Mouse (Mus musculus): ENCODE measurements around the gene Madcam1.

Madcam1 gene

DNA sequence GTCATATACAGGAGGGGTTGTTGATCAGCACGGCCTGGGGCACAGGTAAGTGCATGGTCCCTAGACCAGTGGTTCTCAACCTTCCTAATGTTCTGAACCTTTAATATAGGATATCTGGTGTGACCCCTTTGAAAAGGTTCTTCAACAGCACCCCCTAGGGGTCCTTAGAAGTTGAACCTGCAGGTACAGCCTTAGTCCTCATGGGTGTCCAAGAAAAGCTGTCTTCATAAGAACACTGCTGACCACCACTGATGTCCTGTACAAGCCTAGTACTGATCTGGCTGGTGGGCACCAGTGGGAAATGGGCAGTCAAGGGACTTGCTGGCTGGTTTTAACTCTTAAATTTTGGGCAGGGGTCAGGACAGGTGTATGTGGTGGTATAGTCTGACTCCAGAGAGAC, 47.7 kb downstream of the Madcam1 start:
- DNase-seq (ENCODE audit: low spot score): no peak

DNA sequence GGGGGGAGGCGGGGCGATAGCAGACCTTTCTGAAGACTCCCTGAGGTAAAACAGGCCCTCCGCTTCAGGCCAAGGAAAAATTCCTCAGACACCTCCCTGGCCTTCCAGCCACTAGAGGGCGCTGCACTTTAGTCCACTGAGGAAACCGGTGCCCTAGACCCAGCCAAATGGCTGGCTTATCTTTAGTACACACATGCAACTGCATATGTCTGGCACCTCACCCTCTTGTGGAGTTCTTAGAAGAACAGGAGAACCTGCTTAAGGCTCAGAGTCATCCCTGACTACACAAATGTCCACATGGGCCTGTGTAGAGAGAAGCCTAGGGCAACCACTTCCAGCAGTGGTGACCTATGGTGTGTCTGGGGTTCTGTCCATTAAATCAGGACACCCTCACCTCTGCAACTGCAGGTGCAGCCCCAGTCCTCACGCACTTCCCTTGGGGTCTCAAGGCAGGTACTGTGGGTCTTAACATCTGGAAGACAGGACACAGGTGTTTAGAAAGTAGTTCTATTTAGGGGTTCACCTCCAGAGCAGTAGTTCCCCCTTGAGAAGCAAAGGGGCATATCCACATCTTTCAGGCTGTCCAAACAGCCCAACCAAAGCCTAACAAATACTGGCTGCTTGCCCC, 48.3 kb downstream of the Madcam1 start:
- peak; percentile 73 for DNase-seq (ENCODE audit: low spot score)

DNA sequence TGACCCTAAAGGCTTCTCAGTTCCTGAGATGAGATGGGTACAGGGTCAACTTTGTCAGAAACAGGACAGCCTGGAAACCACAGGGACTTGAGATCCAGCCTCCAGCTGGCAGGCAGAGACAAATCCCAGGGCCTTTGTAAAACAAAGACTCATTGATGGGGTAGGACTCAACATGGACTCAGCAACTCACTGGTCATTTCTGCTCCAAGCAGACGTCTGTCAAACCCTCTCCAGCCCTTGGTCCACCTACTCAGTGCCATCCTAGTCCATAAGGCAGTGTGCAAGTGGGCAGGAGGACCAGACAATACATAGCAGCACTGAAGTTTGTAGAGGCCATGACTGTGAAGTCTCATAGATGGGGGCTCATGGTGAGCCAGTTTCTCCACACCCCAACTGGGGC, 48.8 kb downstream of the Madcam1 start:
- no peak for DNase-seq (ENCODE audit: low spot score)

DNA sequence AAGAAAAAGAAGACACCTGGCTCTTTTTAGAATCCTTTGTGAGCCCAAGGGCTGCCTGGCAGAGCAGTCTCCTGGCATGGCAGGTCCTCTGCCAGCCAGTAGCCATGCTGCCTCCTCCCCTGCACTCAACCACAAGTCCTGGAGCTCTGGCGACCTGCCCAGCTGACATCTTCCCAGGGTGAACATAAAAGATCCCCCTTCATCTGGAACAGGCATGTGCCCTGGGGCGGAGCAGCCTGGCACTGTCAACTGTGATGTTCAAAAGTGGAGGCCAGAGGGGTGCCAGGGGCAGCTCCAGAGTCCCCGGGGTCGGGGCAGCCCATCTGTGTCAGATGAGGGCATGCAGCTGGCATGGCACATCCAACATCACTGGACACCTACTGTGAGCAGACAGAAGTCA, 50.6 kb downstream of the Madcam1 start:
- no peak for DNase-seq (ENCODE audit: low spot score)

GRCm38 (mm10) chr10:79716254-79716987, 52.1 kb downstream of the Madcam1 start, which contains the start of gene Hcn2:
Gene Hcn2 (plus strand): TSS chr10:79716634.
- no peak for DNase-seq (ENCODE audit: low spot score)

DNA sequence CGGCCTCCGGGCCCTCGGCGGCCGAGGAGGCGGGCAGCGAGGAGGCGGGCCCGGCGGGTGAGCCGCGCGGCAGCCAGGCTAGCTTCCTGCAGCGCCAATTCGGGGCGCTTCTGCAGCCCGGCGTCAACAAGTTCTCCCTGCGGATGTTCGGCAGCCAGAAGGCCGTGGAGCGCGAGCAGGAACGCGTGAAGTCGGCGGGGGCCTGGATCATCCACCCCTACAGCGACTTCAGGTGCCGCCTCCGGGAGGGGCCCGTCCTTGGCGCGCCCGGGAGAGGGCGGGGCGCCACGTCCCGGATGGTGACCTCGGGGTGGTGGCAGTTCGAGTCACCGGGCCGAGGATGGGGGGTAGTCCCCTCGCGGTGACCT, 52.6 kb downstream of the Madcam1 start:
- no peak for DNase-seq (ENCODE audit: low spot score)

DNA sequence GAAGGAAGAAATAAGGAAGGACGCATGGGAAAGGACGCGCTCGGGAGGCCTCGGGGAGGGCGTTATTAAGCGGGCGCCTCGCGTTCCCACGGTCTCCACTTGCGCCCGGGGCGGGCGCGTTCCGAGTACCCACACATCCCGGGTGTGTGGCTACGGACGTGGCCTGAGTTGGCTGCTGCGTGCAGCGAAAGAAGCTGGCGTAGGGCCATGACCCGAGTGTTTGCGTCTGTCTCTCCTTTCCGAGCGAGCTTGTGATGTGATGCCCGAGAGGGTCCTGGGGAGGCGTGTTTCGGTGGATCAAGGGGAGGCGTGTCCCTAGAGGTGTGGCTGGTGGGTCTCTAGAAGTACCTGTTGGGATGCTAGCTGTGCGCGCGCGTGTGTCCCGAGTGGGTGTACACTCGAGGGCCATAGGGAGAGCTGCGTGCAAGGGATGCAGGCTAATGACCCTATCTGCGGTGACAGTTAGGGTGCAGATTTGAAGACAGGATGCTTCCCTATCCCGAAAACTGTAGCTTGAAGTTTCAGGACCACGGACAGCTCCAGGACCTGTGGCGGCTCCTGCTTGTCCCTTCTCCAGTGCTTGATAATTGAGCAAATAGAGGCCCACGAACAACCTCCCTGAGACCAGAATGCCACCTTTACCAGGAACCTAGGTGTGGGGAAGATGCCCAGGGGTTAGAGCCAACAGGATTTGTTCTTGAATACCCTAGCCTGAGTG, 53.4 kb downstream of the Madcam1 start:
- peak; percentile 60 for DNase-seq (ENCODE audit: low spot score)

Data from lung, postnatal 25 days (tissue).